In genomic region chr6:101215436-101215791, GRCm38 (mm10) we compare ENCODE assay signal across 12 mouse cellular contexts.
DNase-seq lines count a peak whose midpoint lies in the region; ATAC-seq and TF ChIP-seq lines count a peak whose summit lies in the region.
"Had no signal": no experiment of that assay in that cellular context is flagged by ENCODE, and none has a peak within 500 bp of the region (broad histone marks: within the 10 kb centered on the region; RNA-seq: fewer than 3 reads in every experiment).

No protein-coding gene starts in this region.

- 0 out of 2 replicates have a peak, but pooled peaks cover 3% of the 10 kb centered on the region for H3K4me1 ChIP-seq in intestine, postnatal 0 days (replicated peaks; ENCODE audit: control insufficient read depth, insufficient read depth, low read length)
- 0 out of 2 replicates have a peak, but pooled peaks cover 2% of the 10 kb centered on the region for H3K4me1 ChIP-seq in stomach, postnatal 0 days (replicated peaks; ENCODE audit: control insufficient read depth, insufficient read depth)
- H3K4me1 ChIP-seq in kidney, embryonic 16.5 days (ENCODE audit: insufficient read depth, low read length): peaks cover 20% of the 10 kb centered on the region
- peaks cover 5% of the 10 kb centered on the region; the same call in 1 of the 2 replicates for H3K4me1 ChIP-seq in hindbrain, embryonic 10.5 days (replicated peaks)

- DNase-seq in gastrocnemius, adult 18-20 months (ENCODE audit: low spot score): peak; percentile 24
- DNase-seq in gastrocnemius, postnatal 25 days: no peak
- DNase-seq in right cerebral cortex, adult 2 months (ENCODE audit: low spot score in 2 of 2): peak; percentile 38 to 42
- no peak for DNase-seq in right cerebral cortex, postnatal 4 days
- peak; percentile 42 for DNase-seq in stomach, postnatal 0 days (ENCODE audit: low spot score)
- DNase-seq in hindbrain, embryonic 10.5 days (ENCODE audit: low spot score): no peak
- DNase-seq: gastrocnemius, postnatal 36 days; kidney, postnatal 14 days; spleen, adult 18-20 months had no signal

- no peak for TF ChIP-seq CTCF in intestine, postnatal 0 days (IDR thresholded peaks at IDR 0.05; ENCODE audit: low read depth)
- TF ChIP-seq CTCF in stomach, postnatal 0 days (IDR thresholded peaks at IDR 0.05; ENCODE audit: low read depth): no peak

- TF ChIP-seq EP300 in stomach, postnatal 0 days (optimal IDR thresholded peaks at IDR 0.05): no peak

- peak overlapping the region; percentile 24 for H3K4me3 ChIP-seq in intestine, postnatal 0 days (ENCODE audit: low read depth, low read length)
- no peak overlapping the region for H3K4me3 ChIP-seq in stomach, postnatal 0 days (ENCODE audit: low read depth, low read length)
- H3K4me3 ChIP-seq in kidney, embryonic 16.5 days (ENCODE audit: low read length): no peak overlapping the region
- no peak overlapping the region for H3K4me3 ChIP-seq in hindbrain, embryonic 10.5 days
- H3K4me3 ChIP-seq: limb, embryonic 13.5 days had no signal

- peak; percentile 85 for ATAC-seq in intestine, postnatal 0 days
- peak; percentile 88 for ATAC-seq in stomach, postnatal 0 days (ENCODE audit: low FRiP score, low TSS enrichment)
- ATAC-seq in kidney, embryonic 16.5 days (ENCODE audit: low FRiP score, low TSS enrichment): no peak; the same call in 1 of the 2 replicates

- no peak overlapping the region for H3K27ac ChIP-seq in intestine, postnatal 0 days (ENCODE audit: low read depth, low read length)
- no peak overlapping the region for H3K27ac ChIP-seq in stomach, postnatal 0 days (replicated peaks)
- H3K27ac ChIP-seq in kidney, embryonic 16.5 days (ENCODE audit: low read length): no peak overlapping the region
- H3K27ac ChIP-seq in hindbrain, embryonic 10.5 days: no peak overlapping the region
- H3K27ac ChIP-seq: limb, embryonic 13.5 days had no signal

- 13% methylated on average over 16 of the region's 16 CpGs for WGBS in intestine, postnatal 0 days
- 27% methylated on average over 16 of the region's 16 CpGs for WGBS in stomach, postnatal 0 days
- WGBS in kidney, embryonic 16.5 days: 47% methylated on average over 16 of the region's 16 CpGs
- 77% methylated on average over 16 of the region's 16 CpGs for WGBS in hindbrain, embryonic 10.5 days

- no peaks in the 10 kb centered on the region for H3K36me3 ChIP-seq in intestine, postnatal 0 days (ENCODE audit: control insufficient read depth, insufficient read depth)
- H3K36me3 ChIP-seq in stomach, postnatal 0 days (ENCODE audit: control insufficient read depth, insufficient read depth, low read length): no peaks in the 10 kb centered on the region
- no peaks in the 10 kb centered on the region for H3K36me3 ChIP-seq in kidney, embryonic 16.5 days (ENCODE audit: insufficient read depth, low read length)
- no peaks in the 10 kb centered on the region for H3K36me3 ChIP-seq in hindbrain, embryonic 10.5 days
- H3K36me3 ChIP-seq: limb, embryonic 13.5 days had no signal

- peak overlapping the region; percentile 58 for H3K4me2 ChIP-seq in intestine, postnatal 0 days (replicated peaks; ENCODE audit: low read depth)
- no peak overlapping the region for H3K4me2 ChIP-seq in stomach, postnatal 0 days (replicated peaks; ENCODE audit: low read depth)
- H3K4me2 ChIP-seq in kidney, embryonic 16.5 days (replicated peaks; ENCODE audit: low read depth, low read length): no peak overlapping the region; the same call in 1 of the 2 replicates
- H3K4me2 ChIP-seq: limb, embryonic 13.5 days had no signal

- no peak overlapping the region for H3K9ac ChIP-seq in intestine, postnatal 0 days (ENCODE audit: low read depth, low read length)
- H3K9ac ChIP-seq in stomach, postnatal 0 days (ENCODE audit: low read length): no peak overlapping the region
- no peak overlapping the region for H3K9ac ChIP-seq in kidney, embryonic 16.5 days (replicated peaks; ENCODE audit: low read length)
- H3K9ac ChIP-seq: limb, embryonic 13.5 days had no signal

- H3K9me3 ChIP-seq in intestine, postnatal 0 days (ENCODE audit: control insufficient read depth): no peaks in the 10 kb centered on the region
- no peaks in the 10 kb centered on the region for H3K9me3 ChIP-seq in stomach, postnatal 0 days (ENCODE audit: control insufficient read depth, low read length)
- H3K9me3 ChIP-seq in kidney, embryonic 16.5 days (ENCODE audit: low read length): no peaks in the 10 kb centered on the region
- H3K9me3 ChIP-seq in hindbrain, embryonic 10.5 days: no peaks in the 10 kb centered on the region
- H3K9me3 ChIP-seq: limb, embryonic 13.5 days had no signal

- no peaks in the 10 kb centered on the region for H3K27me3 ChIP-seq in intestine, postnatal 0 days (replicated peaks; ENCODE audit: control insufficient read depth, insufficient read depth, low read length)
- no peaks in the 10 kb centered on the region for H3K27me3 ChIP-seq in stomach, postnatal 0 days (ENCODE audit: control insufficient read depth, insufficient read depth, low read length)
- no peaks in the 10 kb centered on the region for H3K27me3 ChIP-seq in kidney, embryonic 16.5 days (ENCODE audit: insufficient read depth, low read length)
- no peaks in the 10 kb centered on the region for H3K27me3 ChIP-seq in hindbrain, embryonic 10.5 days (ENCODE audit: insufficient read depth, poor library complexity, severe bottlenecking)
- H3K27me3 ChIP-seq: limb, embryonic 13.5 days had no signal

Comparison
In these comparisons a context has a peak if more than half of its experiments do, and no peak if none do; other contexts are left out.
1. DNase-seq: peak in gastrocnemius, adult 18-20 months (single experiment), right cerebral cortex, adult 2 months (2 of 2) and stomach, postnatal 0 days (single experiment); none in gastrocnemius, postnatal 25 days (single experiment), right cerebral cortex, postnatal 4 days (single experiment) and hindbrain, embryonic 10.5 days (single experiment).